In the genomic region with DNA sequence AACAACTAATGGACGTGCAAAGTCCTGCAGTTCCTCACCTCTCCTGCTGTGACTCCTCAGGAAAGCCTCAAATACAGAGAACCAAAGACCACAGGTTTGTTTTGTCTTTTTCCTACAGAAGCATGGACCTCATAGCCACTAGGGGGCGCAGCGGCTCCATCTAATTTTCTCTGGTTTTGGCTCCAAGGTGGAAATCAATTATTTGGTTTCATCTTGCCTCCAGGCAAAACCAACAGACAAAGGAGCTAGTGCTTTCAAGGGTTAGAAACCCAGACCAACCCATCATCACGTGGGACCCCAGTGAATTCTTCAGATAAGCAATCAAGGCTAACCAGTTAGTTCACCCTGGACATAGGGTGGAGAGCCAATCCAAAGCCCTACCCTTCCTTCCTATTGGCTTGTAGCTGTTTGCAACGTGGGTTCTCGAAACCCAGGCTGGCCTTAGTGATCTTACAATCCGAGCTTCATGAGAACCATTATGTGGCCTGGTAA, we compare ENCODE assay signal across 9 mouse cellular contexts. TPM values are rescaled to one million over a fixed set of nuclear protein-coding genes. Genes with fewer than 3 reads are reported as not detected.
DNase-seq lines count a peak whose midpoint lies in the region; ATAC-seq and TF ChIP-seq lines count a peak whose summit lies in the region.
"Had no signal": no experiment of that assay in that cellular context is flagged by ENCODE, and none has a peak within 500 bp of the region (broad histone marks: within the 10 kb centered on the region; RNA-seq: fewer than 3 reads in every experiment).

No protein-coding gene starts in this region.

- H3K9ac ChIP-seq in forebrain, embryonic 16.5 days (replicated peaks; ENCODE audit: low read depth, low read length): no peak overlapping the region
- H3K9ac ChIP-seq in intestine, embryonic 15.5 days: no peak overlapping the region
- H3K9ac ChIP-seq in midbrain, embryonic 11.5 days (ENCODE audit: low read length): no peak overlapping the region
- H3K9ac ChIP-seq: neural tube, embryonic 13.5 days had no signal

- peak; percentile 59; the same call in 1 of the 2 replicates for TF ChIP-seq CTCF in spleen, adult 2 months (IDR thresholded peaks at IDR 0.05; ENCODE audit: extremely low read depth, insufficient read depth, insufficient read length, insufficient replicate concordance)

- no peak overlapping the region for H3K27ac ChIP-seq in forebrain, embryonic 10.5 days
- H3K27ac ChIP-seq in forebrain, embryonic 16.5 days (ENCODE audit: low read length): no peak overlapping the region
- H3K27ac ChIP-seq in intestine, embryonic 15.5 days: no peak overlapping the region
- H3K27ac ChIP-seq in midbrain, embryonic 11.5 days (ENCODE audit: low read depth, low read length): no peak overlapping the region
- H3K27ac ChIP-seq in spleen, adult 2 months (ENCODE audit: insufficient read depth, low read length): no peak overlapping the region
- H3K27ac ChIP-seq: neural tube, embryonic 13.5 days had no signal

- intact Hi-C loops in left cerebral cortex, postnatal 25 days (cut with DNase I): loop anchor here (2.0 to 10.0 kb wide), 2 partner anchors 52 to 360 kb away; no protein-coding TSS in a partner anchor

- peaks cover 16% of the 10 kb centered on the region for H3K4me1 ChIP-seq in forebrain, embryonic 10.5 days
- H3K4me1 ChIP-seq in forebrain, embryonic 16.5 days (replicated peaks; ENCODE audit: control insufficient read depth, insufficient read depth, low read length): peaks cover 6% of the 10 kb centered on the region; the same call in 1 of the 2 replicates
- no peaks in the 10 kb centered on the region; the same call in 1 of the 2 replicates for H3K4me1 ChIP-seq in intestine, embryonic 15.5 days (replicated peaks)
- peaks cover 4% of the 10 kb centered on the region; the same call in 1 of the 2 replicates for H3K4me1 ChIP-seq in midbrain, embryonic 11.5 days (ENCODE audit: control insufficient read depth, insufficient read depth, low read length)
- H3K4me1 ChIP-seq in spleen, adult 2 months (ENCODE audit: control insufficient read depth, insufficient read depth, insufficient read length): peaks cover 7% of the 10 kb centered on the region; the same call in 1 of the 2 replicates

- no peaks in the 10 kb centered on the region for H3K36me3 ChIP-seq in forebrain, embryonic 10.5 days (replicated peaks)
- H3K36me3 ChIP-seq in forebrain, embryonic 16.5 days (ENCODE audit: control insufficient read depth, insufficient read depth): no peaks in the 10 kb centered on the region
- no peaks in the 10 kb centered on the region for H3K36me3 ChIP-seq in intestine, embryonic 15.5 days
- no peaks in the 10 kb centered on the region for H3K36me3 ChIP-seq in midbrain, embryonic 11.5 days (ENCODE audit: control insufficient read depth, insufficient read depth, low read length)
- no peaks in the 10 kb centered on the region for H3K36me3 ChIP-seq in spleen, adult 2 months (ENCODE audit: control insufficient read depth, insufficient read depth, low read length)
- H3K36me3 ChIP-seq: neural tube, embryonic 13.5 days had no signal

- H3K4me3 ChIP-seq in forebrain, embryonic 10.5 days: no peak overlapping the region
- no peak overlapping the region for H3K4me3 ChIP-seq in forebrain, embryonic 16.5 days (replicated peaks; ENCODE audit: low read length)
- no peak overlapping the region for H3K4me3 ChIP-seq in intestine, embryonic 15.5 days (replicated peaks)
- no peak overlapping the region for H3K4me3 ChIP-seq in midbrain, embryonic 11.5 days (ENCODE audit: low read depth, low read length)
- H3K4me3 ChIP-seq in spleen, adult 2 months (ENCODE audit: extremely low read depth, insufficient read depth, insufficient read length): no peak overlapping the region
- H3K4me3 ChIP-seq: neural tube, embryonic 13.5 days had no signal

- no peak for TF ChIP-seq POLR2A in spleen, adult 2 months (IDR thresholded peaks at IDR 0.05; ENCODE audit: low read depth, low read length)

- DNase-seq in forebrain, embryonic 10.5 days (ENCODE audit: extremely low spot score, low spot score): peak; percentile 82
- DNase-seq in cerebellum, adult 11-12 months: peak; percentile 43
- peak; percentile 29 to 88 for DNase-seq in frontal cortex, adult 2 months (ENCODE audit: extremely low spot score in 1 of 2, low spot score in 1 of 2)
- DNase-seq in left cerebral cortex, postnatal 25 days (ENCODE audit: low spot score in 2 of 2): peak; percentile 67 to 72
- DNase-seq in midbrain, embryonic 11.5 days (ENCODE audit: low spot score, missing footprints): peak; percentile 97
- DNase-seq in spleen, adult 2 months (ENCODE audit: low read depth in 1 of 2, low spot score in 2 of 2): peak; percentile 45 to 74

- no peak for ATAC-seq in forebrain, embryonic 16.5 days
- ATAC-seq in intestine, embryonic 15.5 days: peak; percentile 60
- peak; percentile 41; the same call in 1 of the 2 replicates for ATAC-seq in midbrain, embryonic 11.5 days (ENCODE audit: low FRiP score)

- 22% methylated on average over 7 of the region's 7 CpGs for WGBS in forebrain, embryonic 10.5 days
- WGBS in forebrain, embryonic 16.5 days: 22% methylated on average over 7 of the region's 7 CpGs
- WGBS in intestine, embryonic 15.5 days: 18% methylated on average over 7 of the region's 7 CpGs
- WGBS in midbrain, embryonic 11.5 days: 26% methylated on average over 7 of the region's 7 CpGs
- WGBS in spleen, adult 2 months: 15% methylated on average over 7 of the region's 7 CpGs

- peaks cover 4% of the 10 kb centered on the region; the same call in 1 of the 2 replicates for H3K27me3 ChIP-seq in forebrain, embryonic 10.5 days (ENCODE audit: poor library complexity, severe bottlenecking)
- no peaks in the 10 kb centered on the region for H3K27me3 ChIP-seq in forebrain, embryonic 16.5 days (replicated peaks; ENCODE audit: control insufficient read depth, insufficient read depth, low read length)
- no peaks in the 10 kb centered on the region for H3K27me3 ChIP-seq in intestine, embryonic 15.5 days (replicated peaks)
- no peaks in the 10 kb centered on the region for H3K27me3 ChIP-seq in midbrain, embryonic 11.5 days (ENCODE audit: control insufficient read depth, insufficient read depth, low read length)
- no peaks in the 10 kb centered on the region for H3K27me3 ChIP-seq in spleen, adult 2 months (ENCODE audit: control insufficient read depth, insufficient read depth, low read length)
- H3K27me3 ChIP-seq: neural tube, embryonic 13.5 days had no signal

- H3K9me3 ChIP-seq in forebrain, embryonic 10.5 days: no peaks in the 10 kb centered on the region
- H3K9me3 ChIP-seq in forebrain, embryonic 16.5 days (ENCODE audit: control insufficient read depth, low read length): no peaks in the 10 kb centered on the region
- no peaks in the 10 kb centered on the region for H3K9me3 ChIP-seq in intestine, embryonic 15.5 days
- no peaks in the 10 kb centered on the region for H3K9me3 ChIP-seq in midbrain, embryonic 11.5 days (ENCODE audit: control insufficient read depth, low read length)
- H3K9me3 ChIP-seq: neural tube, embryonic 13.5 days had no signal

- H3K4me2 ChIP-seq in forebrain, embryonic 16.5 days (ENCODE audit: low read length): no peak overlapping the region
- H3K4me2 ChIP-seq in intestine, embryonic 15.5 days (replicated peaks): no peak overlapping the region
- no peak overlapping the region for H3K4me2 ChIP-seq in midbrain, embryonic 11.5 days

RNA-seq across cellular contexts. Expression of gene Ptgr1, which starts 1.7 kb away (rescaled TPM):
- 12.0 and 12.8 TPM in 2 replicates for polyA plus RNA-seq in forebrain, embryonic 10.5 days (2016; fragmentation: Nextera tagmentation; extraction: Ambion mirVana)
- polyA plus RNA-seq in forebrain, embryonic 16.5 days (2015; fragmentation: Nextera tagmentation; extraction: Ambion mirVana): 3.4 and 4.1 TPM in 2 replicates
- 1.1 and 1.3 TPM in 2 replicates for polyA plus RNA-seq in frontal cortex, adult 2 months (2012; rRNA removed)
- 39.2 and 39.3 TPM in 2 replicates for polyA plus RNA-seq in intestine, embryonic 15.5 days (2015; fragmentation: Nextera tagmentation; extraction: Ambion mirVana)
- 1 to 10 TPM; 1.5 to 1.8 TPM for total RNA-seq in left cerebral cortex, postnatal 25 days (2021)
- polyA plus RNA-seq in midbrain, embryonic 11.5 days (2014; fragmentation: Nextera tagmentation; extraction: Ambion mirVana): 16.2 and 17.6 TPM in 2 replicates
- 0.92 and 0.96 TPM in 2 replicates for polyA plus RNA-seq in spleen, adult 2 months (2012; rRNA removed)

RNA-seq across cellular contexts. Expression of gene Dnajc25, which starts 9.7 kb away (rescaled TPM):
- polyA plus RNA-seq in forebrain, embryonic 10.5 days (2016; fragmentation: Nextera tagmentation; extraction: Ambion mirVana): 5.4 and 5.9 TPM in 2 replicates
- polyA plus RNA-seq in forebrain, embryonic 16.5 days (2015; fragmentation: Nextera tagmentation; extraction: Ambion mirVana): 3.4 and 5.5 TPM in 2 replicates
- 4.1 and 4.2 TPM in 2 replicates for polyA plus RNA-seq in frontal cortex, adult 2 months (2012; rRNA removed)
- polyA plus RNA-seq in intestine, embryonic 15.5 days (2015; fragmentation: Nextera tagmentation; extraction: Ambion mirVana): 12.5 and 13.1 TPM in 2 replicates
- 1 to 10 TPM; 4.8 to 4.9 TPM for total RNA-seq in left cerebral cortex, postnatal 25 days (2021)
- polyA plus RNA-seq in midbrain, embryonic 11.5 days (2014; fragmentation: Nextera tagmentation; extraction: Ambion mirVana): 5.3 and 5.5 TPM in 2 replicates
- polyA plus RNA-seq in spleen, adult 2 months (2012; rRNA removed): 1.4 and 2.9 TPM in 2 replicates

RNA-seq across cellular contexts. Expression of gene Gm20503, which starts 17.8 kb away (rescaled TPM):
- polyA plus RNA-seq in forebrain, embryonic 10.5 days (2016; fragmentation: Nextera tagmentation; extraction: Ambion mirVana): 6.7 and 7.8 TPM in 2 replicates
- 2.3 and 4.8 TPM in 2 replicates for polyA plus RNA-seq in forebrain, embryonic 16.5 days (2015; fragmentation: Nextera tagmentation; extraction: Ambion mirVana)
- polyA plus RNA-seq in frontal cortex, adult 2 months (2012; rRNA removed): 0.10 TPM in 1 of 2 replicates, not detected in the other
- 11.4 and 12.0 TPM in 2 replicates for polyA plus RNA-seq in intestine, embryonic 15.5 days (2015; fragmentation: Nextera tagmentation; extraction: Ambion mirVana)
- total RNA-seq in left cerebral cortex, postnatal 25 days (2021): 1 to 10 TPM; 1.5 to 2.4 TPM
- polyA plus RNA-seq in midbrain, embryonic 11.5 days (2014; fragmentation: Nextera tagmentation; extraction: Ambion mirVana): 5.4 and 7.8 TPM in 2 replicates
- polyA plus RNA-seq in spleen, adult 2 months (2012; rRNA removed): not detected in 2 replicates

RNA-seq across cellular contexts. Expression of gene Zkscan16, which starts 41.8 kb away (rescaled TPM):
- polyA plus RNA-seq in forebrain, embryonic 10.5 days (2016; fragmentation: Nextera tagmentation; extraction: Ambion mirVana): 1.2 and 1.5 TPM in 2 replicates
- polyA plus RNA-seq in forebrain, embryonic 16.5 days (2015; fragmentation: Nextera tagmentation; extraction: Ambion mirVana): 1.3 and 1.7 TPM in 2 replicates
- 9.9 and 15.3 TPM in 2 replicates for polyA plus RNA-seq in frontal cortex, adult 2 months (2012; rRNA removed)
- polyA plus RNA-seq in intestine, embryonic 15.5 days (2015; fragmentation: Nextera tagmentation; extraction: Ambion mirVana): 0.20 and 0.40 TPM in 2 replicates
- 10 to 100 TPM; 40.1 to 42.0 TPM for total RNA-seq in left cerebral cortex, postnatal 25 days (2021)
- polyA plus RNA-seq in midbrain, embryonic 11.5 days (2014; fragmentation: Nextera tagmentation; extraction: Ambion mirVana): 0.95 and 1.0 TPM in 2 replicates
- 0.04 TPM in 1 of 2 replicates, not detected in the other for polyA plus RNA-seq in spleen, adult 2 months (2012; rRNA removed)

RNA-seq across cellular contexts. Expression of gene Gng10, which starts 49.7 kb away (rescaled TPM):
- 70.4 and 70.8 TPM in 2 replicates for polyA plus RNA-seq in forebrain, embryonic 10.5 days (2016; fragmentation: Nextera tagmentation; extraction: Ambion mirVana)
- 210 and 212 TPM in 2 replicates for polyA plus RNA-seq in forebrain, embryonic 16.5 days (2015; fragmentation: Nextera tagmentation; extraction: Ambion mirVana)
- 69.4 and 69.7 TPM in 2 replicates for polyA plus RNA-seq in frontal cortex, adult 2 months (2012; rRNA removed)
- polyA plus RNA-seq in intestine, embryonic 15.5 days (2015; fragmentation: Nextera tagmentation; extraction: Ambion mirVana): 85.6 and 113 TPM in 2 replicates
- total RNA-seq in left cerebral cortex, postnatal 25 days (2021): 10 to 100 TPM; 75.6 to 77.4 TPM
- polyA plus RNA-seq in midbrain, embryonic 11.5 days (2014; fragmentation: Nextera tagmentation; extraction: Ambion mirVana): 89.7 and 95.8 TPM in 2 replicates
- 31.5 and 34.5 TPM in 2 replicates for polyA plus RNA-seq in spleen, adult 2 months (2012; rRNA removed)

Comparison
In these comparisons a context has a peak if more than half of its experiments do, and no peak if none do; other contexts are left out.
1. DNase-seq: peak in every context shown above with its lines; median percentile 97 in midbrain, embryonic 11.5 days; 82 in forebrain, embryonic 10.5 days; 70 in left cerebral cortex, postnatal 25 days; 60 in spleen, adult 2 months; 58 in frontal cortex, adult 2 months; 43 in cerebellum, adult 11-12 months.